Mouse (Mus musculus) frontal cortex, adult 2 months (tissue): ENCODE data around the gene Chst15. TPM values are rescaled to one million over a fixed set of nuclear protein-coding genes. Genes with fewer than 3 reads are reported as not detected.

Experiments
- DNase-seq, 2 experiments: peaks; one replicate each; pipeline ENCODE4 v3.0.0; 2022; ENCODE audit warnings: low spot score in 1 of 2; ENCODE audit errors: extremely low spot score in 1 of 2
- polyA plus RNA-seq: library from polyadenylated mRNA; depleted of rRNA; stranded (reverse); fragments of >200 nt; gene quantifications from 2 replicates; pipeline ENCODE4 v1.2.3, GENCODE M21; 2012

The Chst15 gene
- polyA plus RNA-seq, 1 experiment, result 19.2 TPM

DNA sequence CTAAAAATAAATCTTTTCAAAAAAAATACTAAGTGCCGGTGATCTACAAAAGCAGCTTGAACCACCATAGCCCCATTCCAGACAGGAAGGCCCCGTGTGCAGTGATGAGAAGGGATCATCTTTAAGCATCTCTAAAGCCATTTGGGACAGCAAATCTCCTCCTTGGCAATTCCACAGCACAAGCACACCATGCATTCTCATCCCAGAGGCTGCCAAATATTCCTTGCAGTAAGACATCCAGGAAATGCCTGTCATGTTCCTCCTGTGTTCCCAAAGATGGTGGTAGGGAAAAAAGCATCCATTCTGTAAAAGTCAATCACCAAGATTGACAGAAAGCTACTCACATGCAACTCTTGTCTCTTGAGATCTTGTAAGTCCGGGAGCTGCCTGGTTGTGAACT, 47.4 kb downstream of the Chst15 start:
- DNase-seq, result no peak

DNA sequence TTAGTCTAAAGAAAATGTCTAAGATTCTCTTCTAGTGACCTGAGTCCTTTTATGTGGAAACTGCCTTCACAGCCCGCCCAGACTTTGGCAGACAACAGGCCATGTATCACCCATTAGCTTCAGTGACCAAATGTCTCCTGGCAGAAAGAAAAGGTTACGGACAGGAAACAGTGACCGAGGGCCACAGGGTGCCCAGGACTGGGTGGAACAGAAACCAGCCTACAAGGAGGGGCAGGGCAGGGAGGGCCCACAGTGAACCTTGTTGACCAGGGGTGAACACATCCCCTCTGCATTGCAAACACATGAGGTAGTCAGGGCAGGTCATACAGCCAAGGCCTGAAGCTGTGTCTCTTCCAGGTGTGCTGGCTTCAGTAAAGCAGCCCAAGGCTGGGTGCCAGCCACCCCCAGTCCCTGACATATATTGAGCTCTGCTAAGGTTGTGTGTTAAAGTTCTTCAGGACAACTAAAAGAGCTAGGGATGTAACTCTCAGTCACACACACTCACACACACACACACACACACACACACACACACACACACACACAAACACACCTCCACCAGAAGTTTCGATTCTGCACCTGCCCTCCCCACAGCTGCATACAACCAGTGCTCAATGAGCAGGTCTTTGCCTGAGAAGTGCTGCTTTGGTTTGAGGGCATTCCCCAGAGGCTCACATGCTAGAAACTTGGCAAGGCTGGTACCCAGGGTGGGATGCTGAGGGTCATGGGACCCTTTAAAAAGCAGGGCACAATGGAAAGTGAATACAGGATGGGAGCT, 49.1 kb downstream of the Chst15 start:
- no peak for DNase-seq

DNA sequence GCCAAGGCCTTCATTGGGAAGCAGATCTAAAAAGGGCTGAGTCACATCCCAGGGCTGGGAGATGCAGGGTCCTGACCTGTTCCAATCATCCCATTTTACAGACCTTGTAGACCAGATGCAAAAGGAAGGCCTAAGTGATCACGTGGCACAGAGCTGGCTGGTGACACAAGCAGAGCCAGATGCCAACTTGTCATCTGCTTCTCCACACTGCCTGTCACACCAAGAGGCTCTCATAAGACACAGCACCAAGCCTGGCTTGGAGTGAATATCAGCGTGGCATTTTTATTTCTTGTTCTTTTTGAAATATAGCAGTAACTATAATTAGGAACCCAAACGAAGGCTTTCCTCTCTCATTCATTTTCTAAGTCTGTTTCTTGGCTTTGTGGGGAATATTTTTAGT, 52.3 kb downstream of the Chst15 start:
- peak in 1 of 2 experiments; percentile 48 for DNase-seq

DNA sequence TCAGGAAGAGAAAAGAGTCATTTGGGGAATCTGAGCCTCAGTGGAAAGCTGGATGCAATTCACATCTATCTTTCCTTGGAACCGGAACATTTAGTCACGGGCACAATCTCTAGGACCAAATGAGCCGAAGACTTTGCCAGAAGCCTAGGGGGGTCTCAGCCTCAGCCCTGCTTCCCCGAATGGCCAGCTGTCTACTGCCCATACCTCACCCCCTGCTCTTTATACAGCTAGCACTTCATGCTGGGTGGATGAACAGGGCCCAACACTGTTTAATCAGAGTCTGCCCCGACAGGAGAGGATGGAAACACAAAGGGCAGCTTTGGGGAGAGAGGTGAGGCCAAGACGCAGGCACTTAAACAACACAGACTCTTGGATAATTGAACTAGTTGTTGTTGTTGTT, 53.8 kb downstream of the Chst15 start:
- no peak for DNase-seq

DNA sequence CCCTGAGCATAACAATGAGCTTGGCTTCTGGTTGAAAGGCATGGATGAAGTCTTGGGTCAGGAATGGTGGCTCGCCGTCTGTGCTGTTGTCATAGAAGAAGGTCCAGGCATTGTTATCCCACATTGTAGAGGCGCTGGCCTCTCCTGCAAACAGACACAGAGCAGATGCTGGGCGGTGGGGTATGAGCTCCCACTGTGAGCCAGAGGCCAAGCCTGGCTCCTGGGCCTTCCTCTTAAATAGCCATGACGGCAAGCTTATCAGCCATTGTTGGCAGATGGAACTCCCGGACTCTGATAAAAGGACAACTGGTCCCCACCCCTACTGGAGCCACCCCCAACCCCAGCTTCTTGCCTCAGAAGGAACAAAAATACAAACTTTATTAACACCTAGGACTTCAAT, 54.3 kb downstream of the Chst15 start:
- no peak for DNase-seq

DNA sequence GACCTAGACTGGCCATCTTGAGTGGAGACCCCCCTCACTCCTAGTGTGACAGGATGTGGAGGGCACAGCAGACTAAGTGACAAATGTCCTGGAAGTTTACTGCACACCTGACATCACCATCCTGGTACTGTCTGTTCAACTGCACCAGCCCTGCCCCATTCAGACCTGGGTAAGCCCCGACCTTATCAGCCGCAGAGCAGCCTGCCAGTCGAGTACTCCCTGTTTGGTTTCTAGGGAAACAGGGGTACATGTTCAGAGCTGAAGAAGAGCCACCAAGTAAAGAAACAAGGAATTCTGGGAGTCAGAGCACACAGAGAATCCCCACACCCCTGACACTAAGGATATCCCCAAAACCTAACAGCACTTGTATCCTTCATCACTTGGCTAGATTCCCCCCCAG, 55.1 kb downstream of the Chst15 start:
- no peak for DNase-seq

DNA sequence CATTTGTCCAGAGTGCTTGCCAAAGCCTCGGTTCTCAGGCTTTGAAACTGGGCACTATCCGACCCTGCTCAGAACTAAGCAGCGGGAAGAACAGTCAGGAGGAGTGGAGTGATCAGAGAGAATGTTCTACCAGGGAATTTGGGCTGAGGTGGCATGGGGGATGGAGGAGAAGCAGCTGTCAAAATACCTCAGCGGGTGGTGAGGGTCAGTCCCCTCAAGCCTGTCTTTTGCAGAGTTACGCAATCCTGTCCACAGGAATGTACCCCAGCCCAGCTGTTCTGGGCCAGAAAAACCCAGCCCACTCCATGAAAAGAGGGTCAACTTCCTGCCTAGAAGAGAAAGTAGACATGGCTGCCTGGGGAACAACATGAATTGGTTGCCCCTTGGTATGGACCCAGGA, 56.4 kb downstream of the Chst15 start:
- DNase-seq, result no peak

DNA sequence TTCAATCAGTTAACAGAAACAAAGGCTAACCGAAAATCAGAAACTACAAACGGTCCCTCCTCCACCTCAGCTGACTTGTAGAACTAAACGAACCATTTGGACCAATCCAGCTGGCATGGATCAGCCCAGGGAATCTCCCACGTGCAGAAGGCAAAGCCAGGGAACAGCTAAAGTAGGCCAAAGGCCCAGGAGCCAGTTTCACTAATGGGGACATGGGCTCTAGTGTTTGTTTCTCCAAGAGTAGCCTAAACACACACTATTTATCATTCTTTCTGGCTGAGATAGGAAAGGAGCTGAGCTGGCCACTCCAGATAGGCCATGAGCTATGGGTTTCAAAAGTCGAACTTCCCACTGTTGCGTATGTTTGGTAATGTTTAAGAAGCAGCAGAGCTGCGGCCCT, 58.2 kb downstream of the Chst15 start:
- no peak for DNase-seq

DNA sequence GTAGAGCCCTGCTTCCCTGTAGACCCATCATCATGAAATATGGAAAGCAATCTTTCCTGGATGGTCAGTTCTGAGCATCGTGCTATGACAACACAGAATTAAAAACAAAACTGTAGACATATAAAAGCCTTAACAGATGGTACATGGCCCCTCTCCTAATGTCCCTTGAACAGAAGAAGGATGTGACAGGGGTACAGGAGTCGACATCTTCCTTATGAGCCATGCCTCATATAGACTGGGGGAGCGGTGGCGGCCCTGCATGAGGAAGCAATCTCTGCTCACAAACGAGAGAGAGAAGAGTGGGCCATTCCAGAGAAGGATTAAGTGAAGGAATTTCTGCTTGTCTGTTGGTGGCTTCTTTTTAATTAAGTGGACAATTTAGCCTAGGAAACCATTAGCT, 58.8 kb downstream of the Chst15 start:
- DNase-seq, result no peak

DNA sequence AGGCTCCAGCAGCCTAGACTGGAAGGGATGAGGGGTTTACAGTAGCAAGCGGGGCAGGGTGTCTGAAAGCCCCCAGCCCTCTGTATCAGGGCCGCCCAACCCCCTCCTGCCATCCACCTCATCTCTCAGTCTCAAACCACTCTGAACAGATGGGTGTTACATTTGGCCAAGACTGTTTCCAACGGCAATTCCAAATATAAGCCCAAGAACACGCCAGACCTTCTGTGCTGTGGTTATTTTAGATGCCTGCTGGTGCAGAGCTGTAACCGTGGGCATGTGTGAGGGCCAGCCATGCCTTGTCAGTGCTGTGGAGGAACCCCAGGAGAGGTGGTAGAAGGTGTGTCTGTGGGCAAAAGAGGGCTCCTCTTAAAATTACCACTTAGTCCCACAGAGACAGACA, 63.5 kb downstream of the Chst15 start:
- DNase-seq, result peak; percentile 82

DNA sequence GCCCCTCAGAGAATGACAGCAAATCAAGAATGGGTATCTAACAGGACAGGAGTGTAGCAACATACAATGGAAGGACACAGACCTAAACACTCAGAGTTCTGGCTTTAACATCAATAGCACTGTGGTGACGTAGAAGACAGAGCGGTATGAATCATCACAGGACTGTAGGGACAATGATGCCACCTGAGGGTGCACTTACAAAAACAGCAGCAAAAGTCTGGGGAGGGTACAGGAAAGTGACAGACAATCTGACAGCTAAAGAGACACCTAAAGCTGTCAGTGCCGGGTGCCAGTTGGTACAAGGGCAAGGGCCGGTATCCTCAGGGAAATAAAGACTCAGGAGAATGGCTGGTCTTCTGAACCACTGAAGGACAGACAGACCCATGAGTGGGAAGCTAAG, 64.0 kb downstream of the Chst15 start:
- DNase-seq, result no peak

DNA sequence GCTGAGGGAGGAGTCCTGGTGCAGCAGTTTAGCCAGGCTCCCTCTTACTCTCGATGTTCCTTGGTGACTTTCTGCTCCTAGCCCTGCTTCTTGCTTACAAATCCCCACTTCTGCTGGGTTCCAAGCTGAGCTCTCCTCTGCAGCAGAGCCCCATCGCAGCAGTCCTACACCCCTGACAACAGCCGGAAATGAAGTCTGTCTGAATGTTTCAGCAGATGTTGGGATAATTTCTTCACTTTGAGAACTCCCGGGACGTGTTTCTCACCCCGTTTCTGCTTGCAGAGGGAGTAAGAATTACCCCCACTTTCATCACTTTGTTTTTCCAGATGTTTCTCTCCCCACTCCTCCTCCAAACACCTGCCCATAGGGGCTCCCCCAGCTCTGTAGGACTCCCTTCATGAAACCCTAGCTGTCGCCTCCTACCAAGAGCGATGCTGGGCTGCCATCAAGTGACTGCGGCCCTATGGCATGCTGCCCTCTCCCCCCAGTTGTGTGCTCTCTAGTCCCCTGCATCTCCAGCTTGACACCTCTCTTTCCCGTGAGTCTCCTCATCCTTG, 67.4 kb downstream of the Chst15 start:
- no peak for DNase-seq

DNA sequence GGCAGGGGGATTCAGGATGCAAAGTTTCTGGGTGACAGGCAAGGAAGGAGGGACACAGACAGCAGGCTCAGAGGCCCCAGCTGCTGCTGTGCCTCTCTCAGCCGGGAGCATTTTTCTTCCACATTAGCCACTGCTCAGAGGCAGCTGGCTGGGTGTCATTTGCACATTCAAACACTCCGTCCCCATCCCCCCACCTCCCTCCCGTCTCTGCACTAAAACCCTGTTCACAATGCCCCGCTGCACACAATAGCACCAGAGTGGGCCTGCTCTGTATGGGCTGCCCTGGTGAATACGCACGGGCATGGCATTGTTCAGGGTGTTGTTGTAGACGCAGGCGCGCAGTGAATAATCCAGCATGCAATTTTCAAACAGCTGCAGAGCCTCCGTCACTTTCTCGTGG, 69.5 kb downstream of the Chst15 start:
- DNase-seq, result peak in 1 of 2 experiments; percentile 38

DNA sequence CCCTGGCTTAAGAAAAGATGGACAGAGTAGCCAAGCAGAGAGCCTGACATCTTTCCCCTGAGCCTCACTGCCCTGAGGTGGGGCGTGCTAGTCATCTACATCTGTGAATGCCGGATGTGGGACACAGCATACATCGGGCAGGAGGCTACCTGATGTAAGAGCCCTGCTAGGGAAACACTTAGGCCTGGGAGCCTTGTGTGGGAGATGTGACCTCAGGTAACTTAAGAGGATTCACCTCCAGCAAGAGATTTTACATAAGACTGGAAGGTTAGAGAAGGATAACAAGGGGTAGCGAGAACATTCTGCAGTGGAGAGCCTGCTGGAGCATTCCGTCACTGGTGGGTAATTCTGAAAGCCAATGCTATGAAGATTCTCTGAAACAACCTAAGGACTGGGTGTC, 69.9 kb downstream of the Chst15 start:
- no peak for DNase-seq

DNA sequence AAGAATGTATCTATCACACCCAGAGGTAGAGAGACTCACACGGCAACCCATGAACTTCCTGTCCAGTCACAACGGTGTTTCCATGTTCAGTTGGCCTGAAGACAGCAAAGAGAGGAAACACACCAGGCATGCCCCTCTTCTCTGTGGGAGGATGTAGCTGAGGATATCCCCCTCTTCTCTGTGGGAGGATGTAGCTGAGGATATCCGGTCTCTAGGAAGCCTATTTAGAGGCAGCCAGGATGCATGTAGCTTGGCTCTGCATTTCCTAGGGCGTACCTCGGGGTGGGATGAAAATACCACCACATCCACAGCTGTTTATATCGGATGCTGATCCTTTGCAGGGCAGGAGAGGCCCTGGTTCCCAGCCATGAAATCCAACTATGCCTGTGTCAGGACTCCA, 71.3 kb downstream of the Chst15 start:
- DNase-seq, result no peak

DNA sequence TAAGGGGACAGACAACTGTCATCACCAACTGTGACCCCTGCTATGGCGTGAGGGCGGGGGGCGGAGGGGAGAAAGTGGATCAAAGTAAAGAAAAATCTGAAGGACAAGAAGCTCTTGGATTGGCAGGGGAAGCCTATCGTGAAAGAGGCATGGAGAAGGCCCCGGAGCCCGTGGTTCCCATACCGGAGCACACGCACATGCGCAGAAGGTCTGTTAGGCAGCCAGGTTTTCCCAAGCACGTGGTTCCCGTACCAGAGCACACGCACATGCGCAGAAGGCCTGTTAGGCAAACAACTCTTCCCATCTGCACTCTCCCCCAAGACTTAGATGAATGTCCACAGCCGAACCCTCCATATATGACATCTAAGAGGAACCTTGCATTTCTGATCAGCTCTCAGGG, 72.4 kb downstream of the Chst15 start:
- DNase-seq, result no peak

DNA sequence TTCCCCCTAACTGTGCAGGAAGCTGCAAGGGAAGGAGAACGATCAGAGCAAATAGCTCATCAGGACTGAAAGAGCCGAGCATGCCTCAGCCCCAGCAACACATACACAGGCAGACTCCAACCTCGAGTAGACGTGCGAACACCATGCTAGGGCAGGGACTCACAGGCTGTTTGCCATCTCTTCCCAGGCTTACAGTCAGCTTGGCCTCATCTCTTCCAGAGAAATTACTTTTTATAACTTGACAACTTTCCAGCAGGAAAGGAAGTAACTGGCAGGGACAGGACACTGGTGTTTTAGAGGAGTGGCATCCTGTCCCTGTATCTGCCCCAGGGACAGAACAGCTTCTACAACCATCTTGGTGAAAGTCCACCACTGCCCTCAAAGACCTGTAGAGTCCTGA, 73.8 kb downstream of the Chst15 start:
- no peak for DNase-seq

DNA sequence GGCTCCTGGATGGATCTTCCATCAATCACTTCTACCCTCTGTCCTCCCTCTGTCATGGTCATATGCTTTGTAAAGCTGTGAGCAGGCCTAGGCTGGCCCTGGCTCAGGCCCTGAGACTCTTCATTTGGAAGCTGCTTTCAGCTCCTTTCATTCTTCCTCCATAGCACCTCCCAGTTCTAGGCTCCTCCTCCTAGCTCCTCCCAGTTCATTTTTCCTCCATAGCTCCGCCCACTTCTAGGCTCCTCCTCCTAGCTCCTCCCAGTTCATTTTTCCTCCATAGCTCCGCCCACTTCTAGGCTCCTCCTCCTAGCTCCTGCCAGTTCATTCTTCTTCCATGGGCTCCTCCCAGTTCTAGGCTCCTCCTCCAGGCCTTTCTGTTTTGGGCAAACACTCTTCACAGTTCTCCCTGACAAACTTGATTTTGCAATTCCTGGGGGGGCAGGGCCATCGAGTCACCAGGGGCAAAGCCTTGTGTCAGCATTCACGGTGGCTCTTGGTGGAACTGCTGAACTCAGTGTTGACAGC, 74.3 kb downstream of the Chst15 start:
- DNase-seq, result no peak

DNA sequence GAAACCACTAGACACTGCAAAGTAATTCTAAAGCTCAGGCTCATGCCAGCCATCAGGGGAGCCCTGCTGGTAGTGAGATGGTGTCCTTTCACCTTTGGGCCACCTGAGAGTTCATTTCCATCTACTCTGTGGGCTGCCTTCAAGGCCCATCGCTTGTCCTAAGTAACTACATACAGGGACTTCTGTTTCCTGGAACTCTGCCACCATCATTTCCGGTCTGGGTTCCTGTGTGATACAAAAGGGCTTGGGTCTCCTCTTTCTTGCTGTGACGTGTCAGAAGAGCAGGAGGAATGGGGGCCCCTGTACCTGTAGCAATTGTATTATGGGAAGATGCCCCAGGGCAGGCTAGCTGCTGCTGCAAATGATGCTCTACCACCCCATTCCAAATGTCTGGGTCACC, 78.1 kb downstream of the Chst15 start:
- no peak for DNase-seq

DNA sequence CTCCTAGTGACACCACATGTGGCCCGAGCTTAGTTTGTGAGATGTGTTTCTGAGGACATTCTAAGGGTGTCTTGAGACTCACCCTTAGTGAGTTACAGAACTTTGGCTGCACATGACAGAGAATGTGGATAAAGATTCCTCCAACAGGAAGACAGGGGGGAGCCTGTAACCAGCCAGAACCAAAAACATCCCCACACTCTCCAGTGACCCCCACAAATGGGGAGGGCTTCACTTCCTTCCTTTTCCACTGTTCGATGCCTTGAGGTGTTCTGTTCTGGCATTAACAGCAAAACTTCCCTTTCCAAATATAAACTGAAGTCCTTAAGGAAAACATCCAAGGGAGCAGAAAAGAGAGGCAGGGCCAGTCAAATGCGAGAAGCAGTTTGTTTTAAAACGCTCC, 79.8 kb downstream of the Chst15 start:
- DNase-seq, result no peak

DNA sequence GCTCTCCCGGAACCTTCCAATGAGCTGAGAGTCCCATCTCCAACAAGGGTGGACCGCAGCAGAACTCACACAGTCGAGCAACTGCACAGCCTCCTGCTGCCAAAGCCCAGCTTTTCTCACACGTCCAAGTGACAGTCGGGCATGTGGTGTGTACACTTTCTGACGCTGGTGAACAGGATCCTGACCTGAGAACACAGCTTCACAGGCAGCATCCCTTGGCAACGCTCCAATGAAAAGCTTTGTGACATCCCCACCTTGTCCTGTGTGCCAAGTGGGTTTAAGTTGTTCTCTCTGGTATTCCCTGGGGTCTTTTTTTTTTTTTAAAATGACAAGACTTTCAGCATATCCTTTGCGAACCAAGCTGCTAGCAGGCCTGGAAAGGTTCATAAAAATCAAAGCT, 80.2 kb downstream of the Chst15 start:
- DNase-seq, result no peak

DNA sequence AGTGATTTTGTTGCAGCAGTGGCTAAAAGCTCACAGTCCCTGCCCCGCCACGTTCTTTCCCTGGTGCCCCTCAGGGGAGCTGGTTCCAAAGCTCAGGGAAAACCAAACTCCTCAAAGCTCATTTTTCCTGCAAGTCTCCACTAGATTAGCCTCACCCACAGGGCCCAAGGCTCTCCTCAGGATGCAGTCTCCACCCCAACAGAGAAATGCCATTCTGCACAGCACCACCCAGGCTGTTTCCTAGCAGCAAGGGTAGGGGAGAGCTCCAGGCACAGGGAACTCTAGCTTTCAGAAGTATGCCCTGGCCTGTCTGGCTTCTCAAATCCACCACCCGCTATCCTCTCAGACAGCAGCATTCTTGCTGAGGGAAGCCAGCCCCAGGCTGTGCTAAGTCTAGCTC, 82.8 kb downstream of the Chst15 start:
- DNase-seq, result no peak
